Mouse (Mus musculus) testis, postnatal 10 days (tissue): ENCODE measurements around the gene Sp1.

Experiments used
- DNase-seq: peaks from one replicate; pipeline ENCODE4 v3.0.0; 2021; ENCODE audit warnings: low spot score

Sp1 gene

DNA sequence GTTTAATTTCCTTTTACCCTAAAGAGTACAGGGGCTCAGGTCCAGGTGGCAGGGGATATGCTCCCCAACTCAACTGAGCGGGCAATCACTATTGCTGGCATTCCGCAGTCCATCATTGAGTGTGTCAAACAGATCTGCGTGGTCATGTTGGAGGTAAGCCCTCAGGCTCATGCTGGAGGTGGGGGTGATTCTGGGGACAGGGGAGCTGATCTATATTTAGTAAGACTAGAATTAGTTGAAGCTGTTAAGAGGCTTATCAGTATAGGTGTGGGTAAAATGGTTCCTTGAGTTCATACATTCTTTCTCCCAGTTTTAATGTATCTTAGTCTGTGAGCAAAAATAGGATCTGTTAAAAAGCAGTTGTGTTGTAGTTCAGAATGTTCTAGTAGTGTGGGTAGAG is 77.2 kb downstream of the Sp1 start:
- DNase-seq = no peak

GRCm38 (mm10) chr15:102485853-102486252 is 79.9 kb downstream of the Sp1 start:
- DNase-seq = no peak
